ENCODE assay signal across 24 mouse cellular contexts in the genomic region with DNA sequence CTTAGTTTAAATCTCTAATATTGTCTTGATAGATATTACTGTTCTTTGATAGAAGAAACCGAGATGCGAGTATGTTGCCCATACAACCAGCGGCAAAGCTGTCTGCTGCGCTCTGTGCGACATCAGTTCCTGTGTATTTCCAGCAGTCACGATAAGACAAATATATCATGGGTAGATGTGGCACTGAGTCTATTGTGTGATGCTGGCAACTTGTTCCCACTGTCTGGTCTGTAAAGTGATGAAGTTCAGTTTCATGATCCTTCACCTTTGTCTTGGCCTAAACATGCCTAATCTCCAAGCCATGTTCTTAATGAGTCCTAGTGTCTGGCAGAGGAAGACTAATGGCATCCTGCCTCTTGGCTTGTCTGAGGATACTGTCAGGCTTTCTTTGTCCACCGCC. TPM values are rescaled to one million over a fixed set of nuclear protein-coding genes. Genes with fewer than 3 reads are reported as not detected.
A peak's percentile ranks its signal among the peaks of the same experiment; 100 is the strongest.
DNase-seq lines count a peak whose midpoint lies in the region; ATAC-seq and TF ChIP-seq lines count a peak whose summit lies in the region.
"Had no signal": no experiment of that assay in that cellular context is flagged by ENCODE, and none has a peak within 500 bp of the region (broad histone marks: within the 10 kb centered on the region; RNA-seq: fewer than 3 reads in every experiment).

No protein-coding gene starts in this region.

- H3K4me3 ChIP-seq in gastrocnemius, adult 2 months: no peak overlapping the region
- H3K4me3 ChIP-seq in midbrain, embryonic 11.5 days (ENCODE audit: low read depth, low read length): no peak overlapping the region
- no peak overlapping the region for H3K4me3 ChIP-seq in midbrain, embryonic 13.5 days (replicated peaks)
- H3K4me3 ChIP-seq: embryonic facial prominence, embryonic 10.5 days; embryonic facial prominence, embryonic 12.5 days; forebrain, embryonic 13.5 days; forebrain, embryonic 15.5 days had no signal

- no peaks in the 10 kb centered on the region for H3K27me3 ChIP-seq in midbrain, embryonic 11.5 days (ENCODE audit: control insufficient read depth, insufficient read depth, low read length)
- no peaks in the 10 kb centered on the region for H3K27me3 ChIP-seq in midbrain, embryonic 13.5 days
- H3K27me3 ChIP-seq: embryonic facial prominence, embryonic 12.5 days; forebrain, embryonic 13.5 days; forebrain, embryonic 15.5 days had no signal

- no peaks in the 10 kb centered on the region for H3K9me3 ChIP-seq in midbrain, embryonic 11.5 days (ENCODE audit: control insufficient read depth, low read length)
- no peaks in the 10 kb centered on the region for H3K9me3 ChIP-seq in midbrain, embryonic 13.5 days
- H3K9me3 ChIP-seq: embryonic facial prominence, embryonic 10.5 days; embryonic facial prominence, embryonic 12.5 days; forebrain, embryonic 13.5 days; forebrain, embryonic 15.5 days had no signal

- DNase-seq in gastrocnemius, adult 2 months: no peak
- DNase-seq in gastrocnemius, postnatal 36 days: no peak
- DNase-seq in midbrain, embryonic 11.5 days (ENCODE audit: low spot score, missing footprints): peak; percentile 17
- DNase-seq in CD4-positive helper T cell, adult 2 months (ENCODE audit: low read depth, low spot score): peak; percentile 48
- peak; percentile 76 for DNase-seq in induced T-regulatory cell, adult 2 months (ENCODE audit: low read depth)
- DNase-seq in layer of hippocampus, postnatal 36 days: no peak
- no peak for DNase-seq in B cell, adult 2 months
- DNase-seq: adrenal gland, adult 2 months; adrenal gland, postnatal 10 days; adrenal gland, postnatal 25 days; cerebellum, adult 11 months; cerebellum, adult 8-10 months; cerebellum, adult 9-11 months had no signal

- H3K4me2 ChIP-seq in midbrain, embryonic 11.5 days: no peak overlapping the region
- no peak overlapping the region for H3K4me2 ChIP-seq in midbrain, embryonic 13.5 days (replicated peaks)
- H3K4me2 ChIP-seq: embryonic facial prominence, embryonic 12.5 days; forebrain, embryonic 13.5 days; forebrain, embryonic 15.5 days had no signal

- H3K36me3 ChIP-seq in midbrain, embryonic 11.5 days (ENCODE audit: control insufficient read depth, insufficient read depth, low read length): no peaks in the 10 kb centered on the region
- no peaks in the 10 kb centered on the region for H3K36me3 ChIP-seq in midbrain, embryonic 13.5 days
- H3K36me3 ChIP-seq: embryonic facial prominence, embryonic 10.5 days; embryonic facial prominence, embryonic 12.5 days; forebrain, embryonic 15.5 days had no signal

- ATAC-seq in midbrain, embryonic 11.5 days (ENCODE audit: low FRiP score): no peak
- ATAC-seq in midbrain, embryonic 13.5 days: no peak
- ATAC-seq: forebrain, embryonic 13.5 days; forebrain, embryonic 15.5 days had no signal

- intact Hi-C loops in gastrocnemius, adult 2 months (cut with DNase I): loop anchor here (1.0 kb wide), 1 partner anchor 60 kb away; no protein-coding TSS in a partner anchor
- intact Hi-C loops in gastrocnemius, postnatal 36 days (cut with DNase I): no loop called here

- no peak for TF ChIP-seq CTCF in gastrocnemius, adult 2 months (IDR thresholded peaks at IDR 0.05)

- peak overlapping the region; percentile 88 for H3K27ac ChIP-seq in gastrocnemius, adult 2 months
- H3K27ac ChIP-seq in midbrain, embryonic 11.5 days (ENCODE audit: low read depth, low read length): no peak overlapping the region
- H3K27ac ChIP-seq in midbrain, embryonic 13.5 days: no peak overlapping the region
- H3K27ac ChIP-seq: embryonic facial prominence, embryonic 10.5 days; embryonic facial prominence, embryonic 12.5 days; forebrain, embryonic 13.5 days; forebrain, embryonic 15.5 days had no signal

- H3K4me1 ChIP-seq in midbrain, embryonic 11.5 days (ENCODE audit: control insufficient read depth, insufficient read depth, low read length): no peaks in the 10 kb centered on the region
- no peaks in the 10 kb centered on the region for H3K4me1 ChIP-seq in midbrain, embryonic 13.5 days (replicated peaks)
- H3K4me1 ChIP-seq: embryonic facial prominence, embryonic 10.5 days; embryonic facial prominence, embryonic 12.5 days; forebrain, embryonic 13.5 days; forebrain, embryonic 15.5 days had no signal

- no peak overlapping the region for H3K9ac ChIP-seq in midbrain, embryonic 11.5 days (ENCODE audit: low read length)
- H3K9ac ChIP-seq in midbrain, embryonic 13.5 days (replicated peaks): no peak overlapping the region
- H3K9ac ChIP-seq: embryonic facial prominence, embryonic 12.5 days; forebrain, embryonic 13.5 days; forebrain, embryonic 15.5 days; forebrain, postnatal 0 days had no signal

- 93% methylated on average over 7 of the region's 7 CpGs for WGBS in midbrain, embryonic 11.5 days
- WGBS in midbrain, embryonic 13.5 days: 96% methylated on average over 7 of the region's 7 CpGs

RNA-seq across cellular contexts. Expression of a gene that starts 6.1 kb away (rescaled TPM):
- total RNA-seq in gastrocnemius, adult 2 months (2021): not detected
- under 1 TPM in 1 of 2 experiments, not detected in 1; 0.59 TPM for total RNA-seq in gastrocnemius, postnatal 36 days (2021)
- polyA plus RNA-seq in midbrain, embryonic 11.5 days (2014; fragmentation: Nextera tagmentation; extraction: Ambion mirVana): 0.08 and 0.22 TPM in 2 replicates
- polyA plus RNA-seq in midbrain, embryonic 13.5 days (2015; fragmentation: Nextera tagmentation; extraction: Ambion mirVana): 0.24 TPM in 2 replicates
- not detected for total RNA-seq in layer of hippocampus, postnatal 36 days (2021)
- total RNA-seq: ES-E14, MEL had no signal
- polyA plus RNA-seq: forebrain, embryonic 13.5 days had no signal

RNA-seq across cellular contexts. Expression of a gene that starts 44.2 kb away (rescaled TPM):
- total RNA-seq in gastrocnemius, adult 2 months (2021): 10 to 100 TPM; 20.7 to 26.3 TPM
- total RNA-seq in gastrocnemius, postnatal 36 days (2021): 10 to 100 TPM; 16.1 to 21.6 TPM
- polyA plus RNA-seq in midbrain, embryonic 11.5 days (2014; fragmentation: Nextera tagmentation; extraction: Ambion mirVana): 23.1 and 26.0 TPM in 2 replicates
- polyA plus RNA-seq in midbrain, embryonic 13.5 days (2015; fragmentation: Nextera tagmentation; extraction: Ambion mirVana): 33.1 and 35.5 TPM in 2 replicates
- total RNA-seq in layer of hippocampus, postnatal 36 days (2021): 10 to 100 TPM; 24.2 to 26.7 TPM

RNA-seq across cellular contexts. Expression of a gene that starts 54.9 kb away (rescaled TPM):
- not detected for total RNA-seq in gastrocnemius, adult 2 months (2021)
- not detected for total RNA-seq in gastrocnemius, postnatal 36 days (2021)
- polyA plus RNA-seq in midbrain, embryonic 11.5 days (2014; fragmentation: Nextera tagmentation; extraction: Ambion mirVana): not detected in 2 replicates
- not detected in 2 replicates for polyA plus RNA-seq in midbrain, embryonic 13.5 days (2015; fragmentation: Nextera tagmentation; extraction: Ambion mirVana)
- total RNA-seq in layer of hippocampus, postnatal 36 days (2021): not detected
- total RNA-seq: adrenal gland, adult 2 months; adrenal gland, postnatal 10 days; adrenal gland, postnatal 25 days; forebrain, postnatal 0 days; MEL had no signal
- polyA plus RNA-seq: adrenal gland, adult 2 months; cortical plate, adult 2 months; embryonic facial prominence, embryonic 10.5 days; embryonic facial prominence, embryonic 12.5 days; embryonic facial prominence, embryonic 14.5 days; forebrain, embryonic 11.5 days; forebrain, embryonic 13.5 days; forebrain, embryonic 15.5 days; forebrain, postnatal 0 days had no signal

Comparison
In these comparisons a context has a peak if more than half of its experiments do, and no peak if none do; other contexts are left out.
1. DNase-seq: peak in midbrain, embryonic 11.5 days (single experiment), CD4-positive helper T cell, adult 2 months (single experiment) and induced T-regulatory cell, adult 2 months (single experiment); none in gastrocnemius, adult 2 months (single experiment), gastrocnemius, postnatal 36 days (0 of 2), layer of hippocampus, postnatal 36 days (0 of 2) and B cell, adult 2 months (0 of 2).